Mouse (Mus musculus) heart, embryonic 14.5 days (tissue): ENCODE measurements at regions not wholly inside any gene's neighbourhood (a gene's known extent, or its start where the extent isn't known, plus 50 kb on each side); places are given as distances from the start of the nearest gene placed in this dataset.
A peak's percentile ranks its signal among the peaks of the same experiment; 100 is the strongest.

Source experiments
- ATAC-seq: fragments of 200-750 bp; cut with Nextera tagmentation; 2 replicates; pipeline ENCODE4 v1.8.0; 2017; ENCODE audit warnings: low read depth, moderate TSS enrichment; ENCODE audit not compliant: insufficient number of reproducible peaks, insufficient read depth, low FRiP score
- H3K27ac ChIP-seq, 2 experiments: fragments of 200-500 bp in 1 of 2; fragments of 300-500 bp in 1 of 2; sonication (generic) in 1 of 2; replicated peaks in 1 of 2; 2 replicates each; pipeline ENCODE4 v1.5.1; 2012 to 2014; ENCODE audit warnings: low read depth in 2 of 2, low read length in 2 of 2, control low read depth in 1 of 2, mild to moderate bottlenecking in 1 of 2, mixed read lengths in 1 of 2; ENCODE audit not compliant: control insufficient read depth in 1 of 2, insufficient read depth in 1 of 2
- H3K27me3 ChIP-seq: fragments of 300-500 bp; sonication (generic); 2 replicates; pipeline ENCODE4 v1.6.1; 2014; ENCODE audit warnings: mild to moderate bottlenecking, low read length, control low read depth; ENCODE audit not compliant: control insufficient read depth, insufficient read depth
- H3K36me3 ChIP-seq: fragments of 300-500 bp; sonication (generic); 2 replicates; pipeline ENCODE4 v1.6.1; 2014; ENCODE audit warnings: mild to moderate bottlenecking, control low read depth, low read length, mixed read lengths; ENCODE audit not compliant: control insufficient read depth, insufficient read depth
- H3K4me1 ChIP-seq, 2 experiments: fragments of 200-500 bp in 1 of 2; fragments of 300-500 bp in 1 of 2; sonication (generic) in 1 of 2; 2 replicates each; pipeline ENCODE4 v1.6.1; 2012 to 2014; ENCODE audit warnings: low read length in 2 of 2, control low read depth in 1 of 2, mixed read lengths in 1 of 2; ENCODE audit not compliant: control insufficient read depth in 2 of 2, insufficient read depth in 2 of 2
- H3K4me2 ChIP-seq: fragments of 300-500 bp; sonication (generic); 2 replicates; pipeline ENCODE4 v1.6.1; 2014; ENCODE audit warnings: mild to moderate bottlenecking, low read length
- H3K4me3 ChIP-seq, 2 experiments: fragments of 200-500 bp in 1 of 2; fragments of 300-500 bp in 1 of 2; sonication (generic) in 1 of 2; 2 replicates each; pipeline ENCODE4 v1.5.1; 2012 to 2014; ENCODE audit warnings: low read length in 2 of 2, mild to moderate bottlenecking in 2 of 2, control low read depth in 1 of 2, low read depth in 1 of 2, moderate library complexity in 1 of 2; ENCODE audit not compliant: control insufficient read depth in 1 of 2, insufficient read depth in 1 of 2
- H3K9ac ChIP-seq: fragments of 300-500 bp; sonication (generic); 2 replicates; pipeline ENCODE4 v1.6.1; 2014; ENCODE audit warnings: mild to moderate bottlenecking, low read length
- H3K9me3 ChIP-seq: fragments of 300-500 bp; sonication (generic); 2 replicates; pipeline ENCODE4 v1.6.1; 2016; ENCODE audit warnings: low read length, control low read depth; ENCODE audit not compliant: control insufficient read depth
- WGBS: fragments of 180-500 bp; shearing (Covaris S2); extraction: QIAGEN DNeasy Blood & Tissue Kit; methylation state at CpG from one replicate; pipeline ENCODE4 v1.1.7; 2014; 5-methylcytosine and 5-hydroxymethylcytosine counted together

DNA sequence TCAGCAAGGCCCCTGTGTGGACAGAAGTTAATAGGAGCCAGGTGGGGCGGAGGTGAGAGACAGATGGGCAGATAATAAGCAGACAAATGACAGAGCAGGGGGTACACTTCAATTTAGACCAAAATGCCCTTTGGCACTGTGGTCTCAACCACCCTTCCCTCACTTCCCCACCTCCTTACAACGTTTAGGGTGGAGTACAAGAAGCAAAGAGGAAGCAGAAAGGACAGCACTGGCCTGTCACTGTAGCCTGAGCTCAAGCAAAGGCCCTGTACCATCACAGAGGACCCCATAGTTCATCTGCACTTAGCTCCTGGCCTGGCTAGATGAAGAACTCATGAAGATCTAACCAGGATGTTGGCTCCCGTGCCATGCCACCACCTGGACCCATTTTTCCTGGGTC, 75.3 kb upstream of the Hs6st1 start:
- Histone ChIP-seq H3K27me3 (no peaks in the 10 kb centered on the region), H3K4me1 (no peaks in the 10 kb centered on the region), H3K9me3 (peaks cover 15% of the 10 kb centered on the region; the same call in 1 of the 2 replicates), H3K36me3 (no peaks in the 10 kb centered on the region), H3K4me2 (no peak overlapping the region), H3K9ac (no peak overlapping the region), H3K4me3 (no peak overlapping the region), H3K27ac (no peak overlapping the region)
- no peak for ATAC-seq
- WGBS, result 70% methylated on average over 3 of the region's 3 CpGs

DNA sequence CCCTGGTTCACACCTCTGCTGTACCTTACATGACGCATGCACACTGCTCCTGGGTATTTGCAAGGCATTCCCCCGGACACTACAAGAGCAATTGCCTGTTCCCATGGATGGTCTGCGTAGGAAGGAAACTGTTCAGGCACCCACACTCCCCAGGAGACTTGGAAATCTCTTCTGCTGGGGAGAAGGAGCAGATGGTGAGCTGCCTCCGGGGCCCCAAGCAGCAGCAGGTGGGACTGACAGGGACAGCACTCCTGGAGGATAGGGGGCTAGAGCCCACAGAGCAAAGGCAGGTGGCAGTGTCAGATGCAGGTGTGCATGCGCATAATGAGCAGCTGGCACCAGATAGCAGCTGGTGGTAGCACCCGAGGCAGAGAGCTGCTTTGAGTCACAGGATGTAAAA, 72.5 kb upstream of the Hs6st1 start:
- Histone ChIP-seq H3K9ac (no peak overlapping the region), H3K4me1 (no peaks in the 10 kb centered on the region), H3K27ac (no peak overlapping the region), H3K36me3 (no peaks in the 10 kb centered on the region), H3K4me3 (no peak overlapping the region), H3K4me2 (no peak overlapping the region), H3K27me3 (no peaks in the 10 kb centered on the region), H3K9me3 (no peaks in the 10 kb centered on the region)
- WGBS, result 71% methylated on average over 6 of the region's 6 CpGs
- no peak for ATAC-seq

- WGBS, result 95% methylated on average over 5 of the region's 5 CpGs
These were observed 66.9 kb upstream of the Hs6st1 start for GRCm38 (mm10) chr1:36001319-36001718.

DNA sequence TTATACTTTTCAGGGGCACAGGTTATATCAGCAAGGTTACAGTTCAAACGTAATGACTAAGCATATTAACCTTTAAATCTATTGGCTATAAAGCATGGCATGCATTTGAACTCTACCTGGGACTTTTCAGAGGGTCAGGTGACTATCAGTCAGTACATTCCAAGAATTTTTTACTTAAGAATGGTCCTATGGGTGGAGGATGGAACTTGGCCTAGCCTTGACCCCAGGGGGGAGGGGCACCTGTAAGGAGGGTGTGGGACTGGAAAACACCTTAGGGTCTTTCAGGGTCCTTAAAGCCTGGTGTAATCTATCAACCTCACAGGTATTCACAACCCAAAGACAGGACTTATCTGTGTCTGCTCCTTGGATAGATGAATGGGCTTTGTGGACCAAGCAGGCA, 66.4 kb upstream of the Hs6st1 start:
- no peak overlapping the region for H3K9ac ChIP-seq
- H3K27me3 ChIP-seq, result no peaks in the 10 kb centered on the region
- no peak overlapping the region for H3K4me2 ChIP-seq
- H3K4me1 ChIP-seq, result no peaks in the 10 kb centered on the region; a peak in 2 of 4 replicates
- H3K9me3 ChIP-seq, result no peaks in the 10 kb centered on the region
- no peak overlapping the region for H3K27ac ChIP-seq
- H3K4me3 ChIP-seq, result no peak overlapping the region
- ATAC-seq, result no peak
- no peaks in the 10 kb centered on the region for H3K36me3 ChIP-seq
- 85% methylated on average over 1 of the region's 1 CpGs for WGBS

More at GRCm38 (mm10) chr1:36001319-36001718, 66.9 kb upstream of the Hs6st1 start:
- no peaks in the 10 kb centered on the region for H3K9me3 ChIP-seq
- H3K4me3 ChIP-seq, result no peak overlapping the region
- ATAC-seq, result no peak
- H3K4me2 ChIP-seq, result no peak overlapping the region
- H3K36me3 ChIP-seq, result no peaks in the 10 kb centered on the region
- no peaks in the 10 kb centered on the region; a peak in 2 of 4 replicates for H3K4me1 ChIP-seq
- no peak overlapping the region for H3K27ac ChIP-seq
- no peak overlapping the region for H3K9ac ChIP-seq
- no peaks in the 10 kb centered on the region for H3K27me3 ChIP-seq

- H3K27ac ChIP-seq, result peak overlapping the region in 1 of 2 experiments; percentile 12; a peak in 2 of 4 replicates
- WGBS, result 58% methylated on average over 9 of the region's 9 CpGs
- ATAC-seq, result no peak
- H3K36me3 ChIP-seq, result no peaks in the 10 kb centered on the region
- H3K4me3 ChIP-seq, result no peak overlapping the region
- no peak overlapping the region for H3K9ac ChIP-seq
- H3K4me1 ChIP-seq, result no peaks in the 10 kb centered on the region; a peak in 2 of 4 replicates
- H3K27me3 ChIP-seq, result no peaks in the 10 kb centered on the region
- no peaks in the 10 kb centered on the region for H3K9me3 ChIP-seq
- H3K4me2 ChIP-seq, result no peak overlapping the region
These were observed 64.6 kb upstream of the Hs6st1 start for GRCm38 (mm10) chr1:36003592-36003991.

- no peaks in the 10 kb centered on the region for H3K9me3 ChIP-seq
- H3K27me3 ChIP-seq, result no peaks in the 10 kb centered on the region
- WGBS, result 91% methylated on average over 6 of the region's 6 CpGs
- peaks cover 3 to 13% of the 10 kb centered on the region in 2 experiments; a peak in 3 of 4 replicates for H3K4me1 ChIP-seq
- ATAC-seq, result no peak
- H3K27ac ChIP-seq, result no peak overlapping the region
- H3K4me2 ChIP-seq, result no peak overlapping the region
- H3K4me3 ChIP-seq, result no peak overlapping the region
- H3K9ac ChIP-seq, result no peak overlapping the region
- no peaks in the 10 kb centered on the region for H3K36me3 ChIP-seq
These were observed 59.6 kb upstream of the Hs6st1 start for GRCm38 (mm10) chr1:36008598-36008997.

- no peaks in the 10 kb centered on the region for H3K9me3 ChIP-seq
- no peak overlapping the region for H3K4me2 ChIP-seq
- no peak for ATAC-seq
- peaks cover 6 to 16% of the 10 kb centered on the region in 2 experiments; a peak in 3 of 4 replicates for H3K4me1 ChIP-seq
- no peak overlapping the region; a peak in 1 of 4 replicates for H3K27ac ChIP-seq
- 48% methylated on average over 6 of the region's 6 CpGs for WGBS
- H3K4me3 ChIP-seq, result no peak overlapping the region
- H3K9ac ChIP-seq, result no peak overlapping the region
- no peaks in the 10 kb centered on the region for H3K27me3 ChIP-seq
- H3K36me3 ChIP-seq, result no peaks in the 10 kb centered on the region
These were observed 59.1 kb upstream of the Hs6st1 start for GRCm38 (mm10) chr1:36009010-36009619.

- Histone ChIP-seq H3K9ac (no peak overlapping the region), H3K4me1 (peaks cover 6 to 18% of the 10 kb centered on the region in 2 experiments), H3K27me3 (no peaks in the 10 kb centered on the region), H3K9me3 (no peaks in the 10 kb centered on the region), H3K27ac (no peak overlapping the region), H3K36me3 (no peaks in the 10 kb centered on the region), H3K4me2 (no peak overlapping the region), H3K4me3 (no peak overlapping the region)
- WGBS, result 80% methylated on average over 7 of the region's 7 CpGs
- ATAC-seq, result no peak
These were observed 58.0 kb upstream of the Hs6st1 start for GRCm38 (mm10) chr1:36010151-36010550.
